Mouse (Mus musculus) neutrophil, adult 5-6 weeks (primary cell): ENCODE measurements around the gene Atp8b4. TPM values are rescaled to one million over a fixed set of nuclear protein-coding genes. Genes with fewer than 3 reads are reported as not detected.
"Not testable (repeated sequence)": the region's sequence is repeated elsewhere in the genome, so short reads cannot be mapped to it uniquely, and the experiment has no call there.

Experiments
- ATAC-seq: fragments of 151-379, 151-347 bp; 2 replicates; pipeline ENCODE4 v1.8.0; 2017; ENCODE audit warnings: mild to moderate bottlenecking, moderate TSS enrichment; ENCODE audit not compliant: insufficient number of reproducible peaks, poor library complexity, low FRiP score, severe bottlenecking; ENCODE audit errors: extremely low read depth
- total RNA-seq: library from RNA; stranded (forward); fragments of 200-1000 nt; gene quantifications from 2 replicates; pipeline ENCODE4 v1.2.3, GENCODE M21; 2017

Atp8b4 gene
- total RNA-seq, 1 experiment from 2014 or later: 76.6 TPM

- ATAC-seq: not testable (repeated sequence)
These were observed 42.7 kb downstream of the Atp8b4 start for GRCm38 (mm10) chr2:126457759-126458158.

GRCm38 (mm10) chr2:126450937-126451302 is 49.6 kb downstream of the Atp8b4 start:
- ATAC-seq: no peak

- ATAC-seq: no peak
These were observed 50.1 kb downstream of the Atp8b4 start for GRCm38 (mm10) chr2:126450210-126450936.

- no peak for ATAC-seq
These were observed 55.4 kb downstream of the Atp8b4 start for GRCm38 (mm10) chr2:126445039-126445438.

GRCm38 (mm10) chr2:126441586-126441985 is 58.9 kb downstream of the Atp8b4 start:
- ATAC-seq: no peak

- no peak for ATAC-seq
These were observed 65.8 kb downstream of the Atp8b4 start for GRCm38 (mm10) chr2:126434712-126435111.

- ATAC-seq: no peak
These were observed 66.2 kb downstream of the Atp8b4 start for GRCm38 (mm10) chr2:126434305-126434704.

GRCm38 (mm10) chr2:126432481-126433066 is 67.9 kb downstream of the Atp8b4 start:
- no peak for ATAC-seq

- peak; percentile 44; the same call in 1 of the 2 replicates for ATAC-seq
These were observed 71.2 kb downstream of the Atp8b4 start for GRCm38 (mm10) chr2:126429282-126429681.

GRCm38 (mm10) chr2:126425223-126425622 is 75.3 kb downstream of the Atp8b4 start:
- no peak for ATAC-seq

- ATAC-seq: no peak
These were observed 75.8 kb downstream of the Atp8b4 start for GRCm38 (mm10) chr2:126424714-126425113.

- no peak for ATAC-seq
These were observed 79.6 kb downstream of the Atp8b4 start for GRCm38 (mm10) chr2:126420901-126421300.

GRCm38 (mm10) chr2:126418916-126419315 is 81.6 kb downstream of the Atp8b4 start:
- no peak for ATAC-seq

- ATAC-seq: no peak
These were observed 83.7 kb downstream of the Atp8b4 start for GRCm38 (mm10) chr2:126416772-126417171.

- ATAC-seq: no peak
These were observed 84.5 kb downstream of the Atp8b4 start for GRCm38 (mm10) chr2:126415981-126416380.

GRCm38 (mm10) chr2:126412759-126413158 is 87.7 kb downstream of the Atp8b4 start:
- ATAC-seq: no peak

- ATAC-seq: no peak
These were observed 101.0 kb downstream of the Atp8b4 start for GRCm38 (mm10) chr2:126399454-126399853.

- ATAC-seq: no peak
These were observed 101.5 kb downstream of the Atp8b4 start for GRCm38 (mm10) chr2:126399017-126399416.

- no peak for ATAC-seq
These were observed 102.3 kb downstream of the Atp8b4 start for GRCm38 (mm10) chr2:126398216-126398615.

- ATAC-seq: no peak
These were observed 103.0 kb downstream of the Atp8b4 start for GRCm38 (mm10) chr2:126397513-126397912.

GRCm38 (mm10) chr2:126394924-126395323 is 105.5 kb downstream of the Atp8b4 start:
- ATAC-seq: no peak
